Mouse (Mus musculus): ENCODE results near the gene Arpc5.

Arpc5 gene

GRCm38 (mm10) chr1:152796683-152797263, 30.4 kb downstream of the Arpc5 start:
- TF ChIP-seq GATA4 (IDR thresholded peaks at IDR 0.05; ENCODE audit: insufficient replicate concordance, low read length): no peak

GRCm38 (mm10) chr1:152798125-152798524, 31.8 kb downstream of the Arpc5 start:
- no peak for TF ChIP-seq GATA4 (IDR thresholded peaks at IDR 0.05; ENCODE audit: insufficient replicate concordance, low read length)

- no peak for TF ChIP-seq GATA4 (IDR thresholded peaks at IDR 0.05; ENCODE audit: insufficient replicate concordance, low read length)
These were observed 33.6 kb downstream of the Arpc5 start, which contains the start of gene Ncf2 for GRCm38 (mm10) chr1:152799897-152800296. TSS of gene Ncf2 (plus strand) at chr1:152800194.

- no peak for TF ChIP-seq GATA4 (IDR thresholded peaks at IDR 0.05; ENCODE audit: insufficient replicate concordance, low read length)
These were observed 34.4 kb downstream of the Arpc5 start for GRCm38 (mm10) chr1:152800633-152801176.

GRCm38 (mm10) chr1:152804907-152805306, 38.6 kb downstream of the Arpc5 start:
- TF ChIP-seq GATA4 (IDR thresholded peaks at IDR 0.05; ENCODE audit: insufficient replicate concordance, low read length): no peak

GRCm38 (mm10) chr1:152807619-152808391, 41.5 kb downstream of the Arpc5 start:
- TF ChIP-seq GATA4 (IDR thresholded peaks at IDR 0.05; ENCODE audit: insufficient replicate concordance, low read length): no peak

- no peak for TF ChIP-seq GATA4 (IDR thresholded peaks at IDR 0.05; ENCODE audit: insufficient replicate concordance, low read length)
These were observed 42.0 kb downstream of the Arpc5 start for GRCm38 (mm10) chr1:152808392-152808680.

- no peak for TF ChIP-seq GATA4 (IDR thresholded peaks at IDR 0.05; ENCODE audit: insufficient replicate concordance, low read length)
These were observed 43.4 kb downstream of the Arpc5 start for GRCm38 (mm10) chr1:152809541-152810252.

GRCm38 (mm10) chr1:152810533-152811439, 44.4 kb downstream of the Arpc5 start:
- TF ChIP-seq GATA4 (IDR thresholded peaks at IDR 0.05; ENCODE audit: insufficient replicate concordance, low read length): no peak

GRCm38 (mm10) chr1:152815265-152815701, 48.9 kb downstream of the Arpc5 start:
- TF ChIP-seq GATA4 (IDR thresholded peaks at IDR 0.05; ENCODE audit: insufficient replicate concordance, low read length): no peak

- TF ChIP-seq GATA4 (IDR thresholded peaks at IDR 0.05; ENCODE audit: insufficient replicate concordance, low read length): no peak
These were observed 50.9 kb downstream of the Arpc5 start for GRCm38 (mm10) chr1:152817027-152817769.

- no peak for TF ChIP-seq GATA4 (IDR thresholded peaks at IDR 0.05; ENCODE audit: insufficient replicate concordance, low read length)
These were observed 51.5 kb downstream of the Arpc5 start for GRCm38 (mm10) chr1:152817794-152818193.

GRCm38 (mm10) chr1:152819558-152819957, 53.2 kb downstream of the Arpc5 start:
- TF ChIP-seq GATA4 (IDR thresholded peaks at IDR 0.05; ENCODE audit: insufficient replicate concordance, low read length): no peak

Data from liver, adult (tissue).